Mouse (Mus musculus): ENCODE measurements around the gene Aldh2. TPM values are rescaled to one million over a fixed set of nuclear protein-coding genes. Genes with fewer than 3 reads are reported as not detected.

Aldh2 gene
- polyA plus RNA-seq, 1 experiment from 2014 or later, result 80.8 TPM

Other genes with a start within 250 kb of the Aldh2 start
- gene Trafd1, start 208.2 kb downstream of the Aldh2 start, polyA plus RNA-seq (2015; fragmentation: Nextera tagmentation; extraction: Ambion mirVana), result 111 and 117 TPM in 2 replicates
- 46.7 and 52.2 TPM in 2 replicates for gene Naa25, start 195.9 kb downstream of the Aldh2 start, polyA plus RNA-seq (2015; fragmentation: Nextera tagmentation; extraction: Ambion mirVana)
- gene Tmem116, start 141.9 kb downstream of the Aldh2 start, polyA plus RNA-seq (2015; fragmentation: Nextera tagmentation; extraction: Ambion mirVana), result 1.8 TPM in 2 replicates
- gene Erp29, start 141.3 kb downstream of the Aldh2 start, polyA plus RNA-seq (2015; fragmentation: Nextera tagmentation; extraction: Ambion mirVana), result 130 and 137 TPM in 2 replicates
- gene Adam1b, start 90.4 kb downstream of the Aldh2 start, polyA plus RNA-seq (2015; fragmentation: Nextera tagmentation; extraction: Ambion mirVana), result not detected in 2 replicates
- gene Adam1a, start 48.3 kb downstream of the Aldh2 start, polyA plus RNA-seq (2015; fragmentation: Nextera tagmentation; extraction: Ambion mirVana), result 3.1 and 3.8 TPM in 2 replicates
- not detected in 2 replicates for gene Gm42878, start 48.3 kb downstream of the Aldh2 start, polyA plus RNA-seq (2015; fragmentation: Nextera tagmentation; extraction: Ambion mirVana)
- gene Mapkapk5, start 47.9 kb downstream of the Aldh2 start, polyA plus RNA-seq (2015; fragmentation: Nextera tagmentation; extraction: Ambion mirVana), result 53.0 and 57.0 TPM in 2 replicates
- gene Acad12, start 25.1 kb upstream of the Aldh2 start, polyA plus RNA-seq (2015; fragmentation: Nextera tagmentation; extraction: Ambion mirVana), result 1.0 TPM in 2 replicates
- gene Acad10, start 66.7 kb upstream of the Aldh2 start, polyA plus RNA-seq (2015; fragmentation: Nextera tagmentation; extraction: Ambion mirVana), result 0.87 and 1.8 TPM in 2 replicates
- 40.9 and 42.7 TPM in 2 replicates for gene Brap, start 66.7 kb upstream of the Aldh2 start, polyA plus RNA-seq (2015; fragmentation: Nextera tagmentation; extraction: Ambion mirVana)
- 57.2 and 60.8 TPM in 2 replicates for gene Atxn2, start 117.5 kb upstream of the Aldh2 start, polyA plus RNA-seq (2015; fragmentation: Nextera tagmentation; extraction: Ambion mirVana)
- 4.7 and 4.8 TPM in 2 replicates for gene Sh2b3, start 243.8 kb upstream of the Aldh2 start, polyA plus RNA-seq (2015; fragmentation: Nextera tagmentation; extraction: Ambion mirVana)

Measured in forebrain, embryonic 13.5 days (tissue).